15 mouse cellular contexts compared by ENCODE assay signal in the genomic region with DNA sequence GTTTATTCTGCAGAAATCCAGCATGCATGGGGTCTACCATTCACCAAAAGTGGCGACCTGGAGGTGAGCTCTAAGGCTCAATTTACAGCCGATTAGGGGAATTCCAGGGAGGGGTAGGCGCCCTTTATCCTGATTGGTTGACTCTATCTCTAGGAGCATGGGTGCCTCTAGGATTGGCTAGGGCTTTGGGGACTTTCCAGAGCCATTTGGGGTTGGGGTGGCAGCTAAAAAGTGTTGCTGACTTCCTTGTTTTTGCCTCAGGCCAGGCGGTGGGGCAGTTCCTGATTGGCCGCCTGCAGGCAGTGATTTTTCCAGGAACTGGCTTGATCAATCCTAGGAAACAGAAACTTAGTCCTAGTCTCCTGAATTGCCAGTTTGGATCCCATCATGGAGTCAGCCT. TPM values are rescaled to one million over a fixed set of nuclear protein-coding genes. Genes with fewer than 3 reads are reported as not detected.
"Had no signal": no experiment of that assay in that cellular context is flagged by ENCODE, and none has a peak within 500 bp of the region (broad histone marks: within the 10 kb centered on the region; RNA-seq: fewer than 3 reads in every experiment).

No protein-coding gene starts in this region.

- H3K4me3 ChIP-seq: kidney, embryonic 15.5 days; limb, embryonic 13.5 days; midbrain, embryonic 10.5 days; midbrain, embryonic 15.5 days; neural tube, embryonic 13.5 days; stomach, embryonic 15.5 days had no signal

- DNase-seq: kidney, postnatal 25 days; layer of hippocampus, adult 9-11 months; lung, adult 18-20 months; lung, postnatal 36 days; right cerebral cortex, postnatal 14 days; thymus, adult 2 months; thymus, postnatal 25 days had no signal

- H3K27ac ChIP-seq: kidney, embryonic 15.5 days; limb, embryonic 13.5 days; liver, embryonic 14.5 days; midbrain, embryonic 10.5 days; midbrain, embryonic 15.5 days; neural tube, embryonic 13.5 days; stomach, embryonic 15.5 days had no signal

- H3K36me3 ChIP-seq: kidney, embryonic 15.5 days; limb, embryonic 13.5 days; midbrain, embryonic 10.5 days; midbrain, embryonic 15.5 days; neural tube, embryonic 13.5 days; stomach, embryonic 15.5 days had no signal

- ATAC-seq: midbrain, embryonic 15.5 days had no signal

- H3K27me3 ChIP-seq: limb, embryonic 13.5 days; midbrain, embryonic 15.5 days; neural tube, embryonic 13.5 days; stomach, embryonic 15.5 days had no signal

- H3K4me2 ChIP-seq: kidney, embryonic 15.5 days; limb, embryonic 13.5 days; midbrain, embryonic 15.5 days; neural tube, embryonic 13.5 days; stomach, embryonic 15.5 days had no signal

- H3K9ac ChIP-seq: kidney, embryonic 15.5 days; limb, embryonic 13.5 days; liver, embryonic 14.5 days; midbrain, embryonic 15.5 days; neural tube, embryonic 13.5 days; stomach, embryonic 15.5 days had no signal

- H3K4me1 ChIP-seq: kidney, embryonic 15.5 days; midbrain, embryonic 10.5 days; midbrain, embryonic 15.5 days; neural tube, embryonic 13.5 days had no signal

- H3K9me3 ChIP-seq: kidney, embryonic 15.5 days; limb, embryonic 13.5 days; midbrain, embryonic 10.5 days; midbrain, embryonic 15.5 days; neural tube, embryonic 13.5 days; stomach, embryonic 15.5 days had no signal

RNA-seq across cellular contexts. Expression of a gene that starts 47.7 kb away (rescaled TPM):
- polyA plus RNA-seq: liver, adult 2 months had no signal
